Mouse (Mus musculus): Measurements from ENCODE around the gene Wdfy4.

- TF ChIP-seq CTCF (IDR thresholded peaks at IDR 0.05; ENCODE audit: low read depth) (no peak), EP300 (IDR thresholded peaks at IDR 0.05; ENCODE audit: low read depth) (no peak)
Observed at GRCm38 (mm10) chr14:32939217-32939616, 246.1 kb downstream of the Wdfy4 start.
